Comparison of ENCODE assay signal across 8 mouse cellular contexts in the genomic region with DNA sequence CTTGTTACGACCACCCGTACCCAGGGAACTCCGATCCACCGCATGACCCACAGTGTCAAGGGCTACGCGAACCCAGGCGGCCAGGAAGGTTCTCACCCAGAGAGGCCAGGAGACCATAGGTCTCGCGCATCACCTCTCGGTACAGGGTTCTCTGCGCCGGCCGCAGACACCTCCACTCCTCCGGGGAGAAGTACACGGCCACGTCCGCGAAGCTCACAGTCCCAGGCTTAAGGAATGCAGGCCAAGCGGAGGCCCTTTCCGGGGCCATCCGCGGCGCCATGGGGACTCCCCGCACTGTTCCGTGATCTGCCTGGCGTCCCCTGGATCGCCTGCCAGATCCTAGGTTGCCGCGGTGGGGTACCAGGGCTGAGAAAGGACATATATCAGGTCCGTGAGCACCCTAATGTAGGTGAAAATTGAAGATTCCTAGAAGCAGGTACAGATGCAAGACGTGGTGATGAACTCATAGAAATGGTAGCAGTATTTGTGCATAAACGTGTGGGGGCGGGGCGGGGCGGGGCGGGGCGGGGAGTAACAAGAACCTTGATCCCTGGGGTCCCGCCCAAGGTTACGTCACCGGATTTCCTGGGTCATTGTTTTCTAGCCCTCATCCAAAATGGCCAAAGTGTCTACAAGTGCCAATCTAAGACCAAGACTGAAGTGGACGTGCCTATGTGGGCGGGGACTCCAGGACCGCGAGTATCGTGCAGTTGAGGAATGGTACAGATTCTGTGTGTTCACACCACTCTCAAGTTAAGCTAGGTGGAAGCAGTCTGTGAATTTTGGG. TPM values are rescaled to one million over a fixed set of nuclear protein-coding genes. Genes with fewer than 3 reads are reported as not detected.
DNase-seq lines count a peak whose midpoint lies in the region; ATAC-seq and TF ChIP-seq lines count a peak whose summit lies in the region.

Gene E430018J23Rik, minus strand, starts transcription at position 473 of the 787 bp plus-strand sequence.

- peaks cover 20% of the 10 kb centered on the region for H3K36me3 ChIP-seq in heart, embryonic 12.5 days
- H3K36me3 ChIP-seq in kidney, postnatal 0 days (ENCODE audit: insufficient read depth, low read length), result no peaks in the 10 kb centered on the region
- H3K36me3 ChIP-seq in liver, embryonic 11.5 days (ENCODE audit: control insufficient read depth, insufficient read depth, low read length), result peaks cover 3% of the 10 kb centered on the region; the same call in 1 of the 2 replicates
- H3K36me3 ChIP-seq in stomach, embryonic 14.5 days (ENCODE audit: control insufficient read depth, insufficient read depth, low read length), result 0 out of 2 replicates have a peak, but pooled peaks cover 6% of the 10 kb centered on the region

- H3K4me2 ChIP-seq in heart, embryonic 12.5 days, result peak within 1 kb of the TSS; percentile 84
- peak within 1 kb of the TSS; percentile 90 for H3K4me2 ChIP-seq in kidney, postnatal 0 days (ENCODE audit: low read length)
- H3K4me2 ChIP-seq in liver, embryonic 11.5 days, result peak within 1 kb of the TSS; percentile 89
- peak within 1 kb of the TSS; percentile 48 for H3K4me2 ChIP-seq in stomach, embryonic 14.5 days (replicated peaks; ENCODE audit: low read depth, low read length)

- peak within 1 kb of the TSS; percentile 73 for H3K4me3 ChIP-seq in heart, embryonic 12.5 days
- peak within 1 kb of the TSS; percentile 66 for H3K4me3 ChIP-seq in kidney, postnatal 0 days (replicated peaks; ENCODE audit: low read depth, low read length)
- H3K4me3 ChIP-seq in liver, embryonic 11.5 days (ENCODE audit: low read depth, low read length), result peak within 1 kb of the TSS; percentile 78
- peak within 1 kb of the TSS; percentile 57 for H3K4me3 ChIP-seq in stomach, embryonic 14.5 days (ENCODE audit: low read depth, low read length)

- no peaks in the 10 kb centered on the region for H3K9me3 ChIP-seq in heart, embryonic 12.5 days (replicated peaks)
- H3K9me3 ChIP-seq in kidney, postnatal 0 days (replicated peaks; ENCODE audit: low read length), result no peaks in the 10 kb centered on the region
- H3K9me3 ChIP-seq in liver, embryonic 11.5 days (ENCODE audit: control insufficient read depth, low read length), result no peaks in the 10 kb centered on the region
- no peaks in the 10 kb centered on the region for H3K9me3 ChIP-seq in stomach, embryonic 14.5 days (ENCODE audit: control insufficient read depth, low read depth, low read length)

- peak within 1 kb of the TSS; percentile 84 for H3K27ac ChIP-seq in heart, embryonic 12.5 days (ENCODE audit: poor library complexity, severe bottlenecking)
- H3K27ac ChIP-seq in kidney, postnatal 0 days, result peak within 1 kb of the TSS; percentile 90
- H3K27ac ChIP-seq in liver, embryonic 11.5 days (ENCODE audit: low read depth, low read length), result peak within 1 kb of the TSS; percentile 88
- peak within 1 kb of the TSS; percentile 76 for H3K27ac ChIP-seq in stomach, embryonic 14.5 days (ENCODE audit: low read length)

- peaks cover 11% of the 10 kb centered on the region; the same call in 1 of the 2 replicates for H3K27me3 ChIP-seq in heart, embryonic 12.5 days (replicated peaks)
- H3K27me3 ChIP-seq in kidney, postnatal 0 days (ENCODE audit: insufficient read depth, low read length), result no peaks in the 10 kb centered on the region
- H3K27me3 ChIP-seq in liver, embryonic 11.5 days (replicated peaks; ENCODE audit: control insufficient read depth, insufficient read depth, low read length), result no peaks in the 10 kb centered on the region
- H3K27me3 ChIP-seq in stomach, embryonic 14.5 days (ENCODE audit: control insufficient read depth, insufficient read depth, low read length), result no peaks in the 10 kb centered on the region

- peak; percentile 73 for ATAC-seq in erythroid progenitor cell, adult 5-6 weeks (replicated peaks; ENCODE audit: low FRiP score, poor library complexity, severe bottlenecking)
- ATAC-seq in heart, embryonic 12.5 days (ENCODE audit: insufficient number of reproducible peaks, low FRiP score), result peak; percentile 96
- ATAC-seq in kidney, postnatal 0 days (replicated peaks; ENCODE audit: low FRiP score, low read depth), result peak; percentile 92
- ATAC-seq in liver, embryonic 11.5 days (replicated peaks; ENCODE audit: low FRiP score), result peak; percentile 92
- peak; percentile 96 for ATAC-seq in stomach, embryonic 14.5 days (ENCODE audit: insufficient number of reproducible peaks, insufficient read depth, low FRiP score, low read depth)

- WGBS in heart, embryonic 12.5 days, result under 1% methylated on average over 45 of the region's 45 CpGs
- WGBS in kidney, postnatal 0 days, result under 1% methylated on average over 45 of the region's 45 CpGs
- under 1% methylated on average over 45 of the region's 45 CpGs for WGBS in liver, embryonic 11.5 days
- under 1% methylated on average over 45 of the region's 45 CpGs for WGBS in stomach, embryonic 14.5 days

- DNase-seq in CD4-positive helper T cell, adult 2 months (ENCODE audit: low read depth, low spot score), result peak; percentile 95
- peak; percentile 95 for DNase-seq in brain, embryonic 18.5 days (ENCODE audit: low read depth, low spot score)
- peak; percentile 98 for DNase-seq in kidney, postnatal 0 days (ENCODE audit: low spot score)
- DNase-seq in liver, embryonic 11.5 days (ENCODE audit: low spot score), result peak; percentile 93
- DNase-seq in naive thymus-derived CD4-positive, alpha-beta T cell, adult 2 months (ENCODE audit: low read depth), result peak; percentile 98

- TF ChIP-seq CTCF in kidney, postnatal 0 days (IDR thresholded peaks at IDR 0.05; ENCODE audit: low read depth), result no peak

- H3K4me1 ChIP-seq in heart, embryonic 12.5 days (replicated peaks), result peaks cover 23% of the 10 kb centered on the region
- H3K4me1 ChIP-seq in kidney, postnatal 0 days (replicated peaks; ENCODE audit: insufficient read depth, low read length), result peaks cover 10% of the 10 kb centered on the region
- peaks cover 9% of the 10 kb centered on the region for H3K4me1 ChIP-seq in liver, embryonic 11.5 days (replicated peaks; ENCODE audit: control insufficient read depth, insufficient read depth, low read length)
- peaks cover 5% of the 10 kb centered on the region; the same call in 1 of the 2 replicates for H3K4me1 ChIP-seq in stomach, embryonic 14.5 days (ENCODE audit: control insufficient read depth, insufficient read depth, low read length)

- H3K9ac ChIP-seq in heart, embryonic 12.5 days, result peak within 1 kb of the TSS; percentile 84
- peak within 1 kb of the TSS; percentile 80 for H3K9ac ChIP-seq in kidney, postnatal 0 days (ENCODE audit: low read depth, low read length)
- peak within 1 kb of the TSS; percentile 89 for H3K9ac ChIP-seq in liver, embryonic 11.5 days (ENCODE audit: low read depth, low read length)
- H3K9ac ChIP-seq in stomach, embryonic 14.5 days (replicated peaks; ENCODE audit: low read depth, low read length), result peak within 1 kb of the TSS; percentile 65

RNA-seq across cellular contexts. Expression of gene E430018J23Rik, which starts in this region (rescaled TPM):
- not detected in 2 replicates for total RNA-seq in erythroid progenitor cell, adult 5-6 weeks (2015; ENCODE audit: low replicate concordance)
- total RNA-seq in erythroid progenitor cell, adult 5-6 weeks (2017; ENCODE audit: low replicate concordance), result not detected in 2 replicates
- 4.5 and 5.1 TPM in 2 replicates for polyA plus RNA-seq in heart, embryonic 12.5 days (2016; fragmentation: Nextera tagmentation; extraction: Ambion mirVana)
- 6.5 and 7.4 TPM in 2 replicates for polyA plus RNA-seq in kidney, postnatal 0 days (2015; fragmentation: Nextera tagmentation; extraction: Ambion mirVana)
- polyA plus RNA-seq in liver, embryonic 11.5 days (2014; fragmentation: Nextera tagmentation; extraction: Ambion mirVana), result 3.3 and 4.2 TPM in 2 replicates
- polyA plus RNA-seq in stomach, embryonic 14.5 days (2014; fragmentation: Nextera tagmentation; extraction: Ambion mirVana), result 8.0 and 9.7 TPM in 2 replicates

Comparison
In these comparisons a context has a peak if more than half of its experiments do, and no peak if none do; other contexts are left out.
1. Peak in every context shown above with its lines: DNase-seq, ATAC-seq, H3K4me3 ChIP-seq and H3K27ac ChIP-seq.
2. Peak in ATAC-seq in erythroid progenitor cell, adult 5-6 weeks; RNA of the gene not detected or under 1 TPM.